Mouse (Mus musculus) large intestine, adult 2 months (tissue): ENCODE measurements around the gene Tctex1d1. TPM values are rescaled to one million over a fixed set of nuclear protein-coding genes. Genes with fewer than 3 reads are reported as not detected.

Experiments used
- DNase-seq: peaks from one replicate; pipeline ENCODE4 v3.0.0-alpha.2; 2012; ENCODE audit warnings: low read depth, low spot score
- WGBS: fragments of 180-500 bp; shearing (Covaris S2); methylation state at CpG from one replicate; pipeline ENCODE4 v1.1.7; 2018; 5-methylcytosine and 5-hydroxymethylcytosine counted together
- polyA plus RNA-seq: library from polyadenylated mRNA; depleted of rRNA; stranded (reverse); fragments of >200 nt; gene quantifications from 2 replicates; pipeline ENCODE4 v1.2.3, GENCODE M21; 2012; rRNA removed

The Tctex1d1 gene
- polyA plus RNA-seq, result not detected in 2 replicates

DNA sequence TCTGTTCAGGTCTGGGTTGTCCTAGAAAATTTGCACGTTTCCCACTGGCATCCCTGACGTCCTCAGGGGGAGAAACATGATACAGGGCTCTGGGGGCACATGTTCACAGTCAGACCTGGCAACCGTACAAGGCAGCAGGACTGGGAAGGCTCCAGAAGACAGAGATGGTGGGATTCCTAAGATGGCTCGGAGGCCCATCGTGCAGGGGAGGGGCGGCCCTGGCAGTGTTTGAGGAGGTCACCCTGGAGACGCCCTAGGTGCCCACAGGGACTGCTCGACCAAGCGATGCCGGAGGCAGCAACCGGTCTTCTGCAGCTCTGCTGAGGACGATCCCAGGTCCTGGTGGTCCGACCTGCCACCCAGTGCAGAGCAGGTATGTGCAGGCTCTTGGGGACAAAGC lies at the start of gene Tctex1d1:
Tctex1d1 (plus strand) TSS at position 167 of the 400 bp plus-strand sequence.
- WGBS, result 8% methylated on average over 13 of the region's 13 CpGs
- no peak for DNase-seq

- 39% methylated on average over 3 of the region's 4 CpGs for WGBS
- no peak for DNase-seq
Observed at GRCm38 (mm10) chr4:102929491-102929890, 48.9 kb upstream of the Tctex1d1 start.

DNA sequence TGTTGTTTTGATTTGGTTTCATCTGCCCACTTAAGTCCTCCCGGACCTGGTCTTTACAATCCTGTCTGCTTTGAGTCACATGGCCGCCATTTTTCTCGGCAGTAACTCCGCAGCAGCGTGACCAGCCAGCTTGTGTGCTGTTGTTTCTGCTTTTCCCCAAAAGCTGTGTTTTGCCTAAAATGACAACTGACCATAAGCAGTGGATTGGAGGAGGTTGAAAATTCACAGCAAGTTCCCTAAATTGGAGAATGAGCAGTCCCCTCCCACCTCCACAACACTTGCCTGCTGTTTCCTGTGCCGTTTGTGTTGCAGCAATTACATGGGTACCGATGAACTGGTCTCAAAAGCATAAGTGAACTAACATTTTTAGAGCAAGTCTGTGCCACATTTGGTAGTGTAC lies 47.7 kb upstream of the Tctex1d1 start:
- 75% methylated on average over 7 of the region's 7 CpGs for WGBS
- no peak for DNase-seq

- no peak for DNase-seq
- WGBS, result 70% methylated on average over 3 of the region's 3 CpGs
Observed at GRCm38 (mm10) chr4:102940266-102940665, 38.1 kb upstream of the Tctex1d1 start.

GRCm38 (mm10) chr4:102940738-102941137 lies 37.7 kb upstream of the Tctex1d1 start:
- 85% methylated on average over 4 of the region's 4 CpGs for WGBS

GRCm38 (mm10) chr4:102944325-102944724 lies 34.1 kb upstream of the Tctex1d1 start:
- 68% methylated on average over 6 of the region's 6 CpGs for WGBS

More at GRCm38 (mm10) chr4:102940738-102941137, 37.7 kb upstream of the Tctex1d1 start:
- DNase-seq, result no peak

GRCm38 (mm10) chr4:102952476-102952875 lies 25.9 kb upstream of the Tctex1d1 start:
- 57% methylated on average over 2 of the region's 2 CpGs for WGBS

More at GRCm38 (mm10) chr4:102944325-102944724, 34.1 kb upstream of the Tctex1d1 start:
- DNase-seq, result no peak

GRCm38 (mm10) chr4:102955294-102955956 lies 23.0 kb upstream of the Tctex1d1 start:
- 57% methylated on average over 17 of the region's 17 CpGs for WGBS
- no peak for DNase-seq

More at GRCm38 (mm10) chr4:102952476-102952875, 25.9 kb upstream of the Tctex1d1 start:
- no peak for DNase-seq

GRCm38 (mm10) chr4:102959409-102959808 lies 19.0 kb upstream of the Tctex1d1 start:
- no peak for DNase-seq
- 71% methylated on average over 5 of the region's 5 CpGs for WGBS

DNA sequence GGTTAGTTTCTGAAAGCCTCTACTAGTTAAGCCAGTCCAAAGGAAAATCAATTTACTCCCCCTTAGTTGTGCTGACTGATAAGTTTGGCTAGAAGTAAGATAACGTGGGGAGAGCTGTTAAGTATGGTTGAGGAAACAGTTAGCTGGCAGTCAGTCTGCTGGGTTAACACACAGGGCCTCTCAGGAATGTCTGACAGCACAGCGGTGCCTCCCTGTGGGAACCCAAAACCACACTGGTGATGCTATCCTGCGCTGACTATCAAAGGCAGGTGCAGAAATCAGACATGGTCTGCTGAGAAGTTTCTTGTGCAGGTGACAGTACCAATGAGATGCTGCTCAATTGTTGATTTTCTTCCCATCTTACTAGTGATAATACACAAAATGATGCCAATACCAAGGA lies 14.2 kb upstream of the Tctex1d1 start:
- 57% methylated on average over 3 of the region's 3 CpGs for WGBS

GRCm38 (mm10) chr4:102967811-102968210 lies 10.6 kb upstream of the Tctex1d1 start:
- no peak for DNase-seq
- WGBS, result 84% methylated on average over 15 of the region's 15 CpGs

More for the DNA sequence above, 14.2 kb upstream of the Tctex1d1 start:
- DNase-seq, result no peak

DNA sequence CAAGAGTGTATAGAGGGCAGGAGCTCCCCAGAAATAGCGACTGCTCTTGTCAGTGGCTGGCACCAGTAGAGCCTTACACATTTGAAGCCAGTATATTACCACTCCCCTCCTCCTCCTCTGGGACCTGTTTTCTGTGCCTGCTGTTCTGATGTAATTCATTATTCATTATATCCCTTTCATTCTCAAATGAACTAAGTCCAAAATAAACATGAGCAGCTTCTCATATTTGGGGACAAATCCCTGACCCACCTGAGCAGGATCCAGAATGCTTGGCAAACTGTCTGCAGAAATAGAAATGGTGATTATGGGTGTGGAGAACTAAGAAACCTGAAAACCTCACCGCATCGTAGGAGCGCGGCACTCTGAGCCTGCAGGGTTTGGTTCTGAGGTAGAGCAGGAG lies 8.8 kb upstream of the Tctex1d1 start:
- WGBS, result 88% methylated on average over 5 of the region's 5 CpGs
- no peak for DNase-seq

GRCm38 (mm10) chr4:102971159-102971558 lies 7.2 kb upstream of the Tctex1d1 start:
- DNase-seq, result no peak
- WGBS, result 67% methylated on average over 5 of the region's 5 CpGs

GRCm38 (mm10) chr4:102972071-102972470 lies 6.3 kb upstream of the Tctex1d1 start:
- no peak for DNase-seq
- WGBS, result 69% methylated on average over 3 of the region's 3 CpGs

DNA sequence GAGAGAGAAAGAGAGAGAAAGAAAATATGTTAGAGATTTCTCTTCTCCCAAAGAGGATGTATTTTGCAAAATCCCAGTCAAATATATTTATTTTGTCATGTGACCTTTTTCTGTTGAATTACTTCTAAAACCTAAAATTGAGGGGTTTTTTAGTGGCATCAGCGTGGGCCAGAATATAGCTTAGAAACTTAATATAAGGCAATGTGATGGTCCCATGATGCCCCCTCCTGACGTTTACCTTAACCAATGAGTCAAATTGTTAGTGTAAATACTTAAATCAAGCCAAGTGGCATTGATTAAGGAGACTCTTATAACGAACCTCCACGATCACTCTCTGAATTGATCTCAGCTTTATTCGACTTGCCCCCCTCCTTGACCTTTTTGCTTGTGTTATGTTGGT lies 4.2 kb upstream of the Tctex1d1 start:
- 73% methylated on average over 5 of the region's 5 CpGs for WGBS
- DNase-seq, result no peak

- 51% methylated on average over 12 of the region's 12 CpGs for WGBS
- DNase-seq, result no peak
Observed at GRCm38 (mm10) chr4:102976290-102977275, 1.8 kb upstream of the Tctex1d1 start.

GRCm38 (mm10) chr4:102977778-102978321 lies 556 bp upstream of the Tctex1d1 start:
- 12% methylated on average over 16 of the region's 16 CpGs for WGBS
- no peak for DNase-seq

DNA sequence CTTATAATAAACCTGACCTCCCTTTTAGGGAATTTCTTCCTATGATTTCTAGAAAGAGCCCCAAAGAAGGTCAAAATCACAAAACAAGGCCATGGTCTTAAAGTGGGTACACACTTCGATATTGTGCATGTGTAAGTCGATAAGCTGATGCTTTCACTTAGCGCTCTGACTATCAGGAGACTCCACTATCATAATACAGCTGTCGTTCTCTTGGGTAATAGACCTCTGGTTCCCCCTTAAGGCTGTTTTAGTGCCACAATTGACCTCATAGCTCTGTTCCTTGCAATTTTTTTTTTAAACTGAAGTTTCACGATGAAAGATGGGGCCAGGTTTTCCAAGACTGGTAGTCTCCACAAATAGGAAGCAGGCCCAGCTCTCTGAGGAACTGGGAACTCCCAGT lies 979 bp downstream of the Tctex1d1 start:
- 55% methylated on average over 5 of the region's 5 CpGs for WGBS
- DNase-seq, result no peak

- WGBS, result 68% methylated on average over 8 of the region's 8 CpGs
- DNase-seq, result no peak
Observed at GRCm38 (mm10) chr4:102981709-102982108, 3.3 kb downstream of the Tctex1d1 start.

DNA sequence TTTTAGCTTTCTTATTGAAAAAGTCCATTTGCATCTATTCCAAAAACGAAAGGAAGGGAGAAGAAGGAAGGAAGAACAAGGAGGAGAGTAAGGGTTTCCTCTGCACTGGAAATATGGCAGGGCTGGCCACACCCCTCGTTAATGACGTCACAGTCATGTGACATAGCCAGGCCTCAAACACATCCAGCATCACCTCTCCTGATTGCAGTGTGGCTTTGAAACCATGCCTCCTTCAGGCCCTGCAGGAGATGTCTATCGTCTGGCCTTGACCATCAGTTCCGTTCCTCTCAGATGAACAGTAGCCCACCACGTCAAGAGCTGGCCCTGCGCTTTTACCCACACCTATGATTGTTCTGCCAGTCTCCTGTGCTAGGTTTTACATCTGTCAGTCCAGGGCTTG lies 7.8 kb downstream of the Tctex1d1 start:
- DNase-seq, result no peak
- 68% methylated on average over 7 of the region's 7 CpGs for WGBS
